Mouse (Mus musculus): Measurements from ENCODE around the gene Rab7b. TPM values are rescaled to one million over a fixed set of nuclear protein-coding genes. Genes with fewer than 3 reads are reported as not detected.
A peak's percentile ranks its signal among the peaks of the same experiment; 100 is the strongest.

Gene Rab7b
- total RNA-seq (2021): 1 to 10 TPM; 4.7 to 5.1 TPM
- long read RNA-seq, experiment 1, full-length matches to known transcripts: 3 of 3 reads
- long read RNA-seq, experiment 1, partial matches to known transcripts: 0 of 3 reads
- long read RNA-seq, experiment 1, other reads (novel, unspliced or antisense): 0 of 3 reads
- long read RNA-seq, experiment 2, full-length matches to known transcripts: 2 of 2 reads
- long read RNA-seq, experiment 2, partial matches to known transcripts: 0 of 2 reads
- long read RNA-seq, experiment 2, other reads (novel, unspliced or antisense): 0 of 2 reads

DNA sequence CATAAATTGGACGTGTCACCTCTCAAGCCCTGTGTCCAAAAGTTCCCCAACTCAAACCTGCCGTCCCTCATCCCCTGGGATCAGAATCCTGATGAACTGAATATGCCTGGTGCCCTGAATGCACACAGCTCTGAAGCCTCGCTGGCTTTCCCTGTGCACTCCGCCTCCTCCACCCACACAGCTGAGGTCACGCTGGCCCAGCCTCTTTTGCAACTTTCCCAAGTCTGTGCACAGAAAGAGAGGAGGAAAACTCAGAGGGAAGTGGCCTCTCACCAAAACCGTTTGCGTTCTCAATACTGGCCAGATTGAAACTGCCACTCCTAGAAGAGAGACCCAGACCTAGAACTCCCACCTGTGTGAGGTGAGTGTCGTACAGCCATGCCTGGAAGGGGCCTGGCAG, at the start of gene Rab7b:
Rab7b (plus strand) TSS at position 221 of the 400 bp plus-strand sequence.
- peak; percentile 78 for DNase-seq

DNA sequence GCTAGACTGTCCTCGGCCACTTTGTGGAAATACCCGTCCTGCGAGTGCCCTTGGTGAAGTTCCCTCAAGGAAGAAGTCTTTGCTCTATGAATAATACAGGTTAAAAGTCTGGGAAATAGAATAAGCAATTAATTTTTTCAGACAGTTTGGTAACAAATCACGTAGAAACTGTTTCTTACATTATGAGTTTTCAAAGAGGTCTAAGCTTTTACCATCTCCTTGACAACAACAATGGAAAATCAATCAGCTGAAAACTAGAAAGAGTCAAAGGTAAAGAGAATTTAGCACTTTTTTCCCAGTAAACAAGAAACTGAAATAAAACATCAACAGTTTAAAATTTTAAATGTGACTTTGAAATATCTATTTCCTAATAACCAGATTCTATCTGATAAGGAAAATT, 48.4 kb upstream of the Rab7b start:
- DNase-seq: no peak

DNA sequence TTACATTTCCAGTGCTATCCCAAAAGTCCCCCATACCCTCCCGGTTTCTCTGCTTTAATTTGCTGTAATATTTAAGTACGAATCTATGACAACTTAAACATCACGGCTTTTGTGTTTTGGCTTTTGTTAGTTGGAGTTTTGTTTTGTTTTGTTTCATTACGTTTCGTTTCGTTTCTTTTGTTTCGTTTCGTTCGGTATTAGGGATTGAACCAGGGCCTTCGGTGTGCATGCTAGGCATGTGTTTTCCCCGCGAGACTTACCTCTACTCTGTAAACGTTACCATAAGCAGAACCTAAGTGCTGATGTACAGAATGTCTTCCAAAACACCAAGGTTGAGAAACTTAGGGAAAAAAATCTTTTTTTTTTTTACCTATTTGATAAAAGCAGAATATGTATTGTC, 46.9 kb upstream of the Rab7b start:
- DNase-seq: no peak

DNA sequence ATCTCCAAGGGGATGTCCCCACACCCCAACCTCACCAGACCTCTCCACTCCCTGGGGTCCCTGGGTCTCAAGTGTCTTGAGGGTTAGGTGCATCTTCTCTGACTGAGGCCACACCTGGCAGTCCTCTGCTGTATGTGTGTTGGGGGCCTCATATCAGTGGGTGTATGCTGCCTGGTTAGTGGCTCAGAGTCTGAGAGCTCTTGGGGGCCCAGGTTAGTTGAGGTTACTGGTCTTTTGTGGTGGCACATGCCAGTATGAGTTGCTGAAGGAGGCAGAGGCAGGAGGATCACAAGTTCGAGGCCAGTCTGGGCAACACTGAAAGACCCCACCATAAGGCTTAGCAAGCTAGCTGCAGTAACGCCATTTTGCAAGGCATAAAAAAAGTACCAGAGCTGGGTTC, 46.2 kb upstream of the Rab7b start:
- no peak for DNase-seq

DNA sequence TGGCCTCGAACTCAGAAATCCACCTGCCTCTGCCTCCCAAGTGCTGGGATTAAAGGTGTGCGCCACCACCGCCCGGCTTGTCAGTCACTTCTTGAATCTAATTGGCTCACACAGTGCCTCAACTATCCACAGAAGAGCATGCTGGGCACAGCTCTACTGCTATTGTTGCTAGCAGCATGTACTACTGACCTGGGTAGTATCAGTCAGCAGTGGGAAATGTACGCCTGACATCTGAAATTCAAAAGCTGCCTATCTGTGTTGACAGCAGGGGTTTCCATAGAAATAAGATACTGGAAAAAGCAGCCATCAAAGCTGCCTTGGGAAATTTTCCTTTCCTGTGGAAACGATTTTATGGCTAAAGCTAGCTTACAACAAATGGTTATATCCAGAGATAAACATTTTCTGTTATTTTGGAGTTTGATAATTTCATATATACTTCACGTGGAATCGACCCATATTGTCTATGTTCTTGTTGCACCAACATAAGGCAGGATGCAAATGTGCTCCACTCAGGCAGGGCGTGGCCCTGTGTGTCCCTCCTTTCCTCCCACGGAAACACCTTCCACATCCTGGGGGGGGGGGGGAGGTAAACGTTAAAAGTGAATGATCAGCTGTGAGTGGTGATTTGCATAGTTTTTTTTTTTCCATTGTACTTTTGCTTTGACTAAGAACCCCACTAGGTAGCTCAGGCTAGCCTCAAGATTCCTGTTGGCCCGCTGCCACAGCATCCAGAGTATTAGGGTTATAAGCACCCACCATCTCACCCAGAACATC, 35.6 kb upstream of the Rab7b start:
- no peak for DNase-seq

DNA sequence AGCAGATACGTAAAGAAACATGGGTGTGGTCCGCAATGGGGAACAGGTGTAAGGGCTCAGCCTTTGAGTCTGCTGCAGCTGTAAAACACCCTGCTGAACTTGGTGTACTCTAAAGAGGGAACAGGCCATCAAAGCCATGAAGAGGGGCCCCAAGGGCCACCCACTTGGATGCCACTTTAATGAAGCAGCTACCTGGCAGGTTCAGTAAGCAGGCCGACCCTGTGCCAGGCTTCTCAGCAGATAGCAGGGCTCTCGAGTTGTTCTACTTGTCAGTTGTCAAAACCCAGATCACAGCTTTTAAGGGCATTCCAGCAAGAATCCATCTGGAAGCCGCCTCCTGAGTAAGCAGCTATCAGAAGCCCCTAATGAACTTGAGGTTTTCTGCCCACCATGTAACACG, 32.9 kb upstream of the Rab7b start:
- DNase-seq: no peak

DNA sequence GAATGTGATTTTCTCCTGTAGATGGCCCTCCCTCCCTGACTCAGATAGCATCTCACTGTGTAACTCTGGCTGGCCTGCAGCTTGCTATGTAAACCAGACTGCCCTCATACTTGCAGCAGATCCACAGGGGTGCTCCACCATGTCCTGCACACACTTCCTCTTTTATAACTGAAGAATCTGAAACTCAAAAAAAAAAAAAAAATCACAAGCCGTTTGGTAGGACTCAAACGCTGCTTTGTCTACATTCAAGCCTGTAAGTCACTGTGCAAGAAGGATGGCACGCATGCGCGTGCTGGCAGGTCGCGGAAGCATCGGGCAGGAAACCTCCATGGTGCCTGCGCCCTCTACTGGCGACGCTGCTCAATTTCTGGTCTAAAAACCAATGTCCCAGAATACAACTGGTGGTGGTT, 30.5 kb upstream of the Rab7b start:
- peak; percentile 93 for DNase-seq

DNA sequence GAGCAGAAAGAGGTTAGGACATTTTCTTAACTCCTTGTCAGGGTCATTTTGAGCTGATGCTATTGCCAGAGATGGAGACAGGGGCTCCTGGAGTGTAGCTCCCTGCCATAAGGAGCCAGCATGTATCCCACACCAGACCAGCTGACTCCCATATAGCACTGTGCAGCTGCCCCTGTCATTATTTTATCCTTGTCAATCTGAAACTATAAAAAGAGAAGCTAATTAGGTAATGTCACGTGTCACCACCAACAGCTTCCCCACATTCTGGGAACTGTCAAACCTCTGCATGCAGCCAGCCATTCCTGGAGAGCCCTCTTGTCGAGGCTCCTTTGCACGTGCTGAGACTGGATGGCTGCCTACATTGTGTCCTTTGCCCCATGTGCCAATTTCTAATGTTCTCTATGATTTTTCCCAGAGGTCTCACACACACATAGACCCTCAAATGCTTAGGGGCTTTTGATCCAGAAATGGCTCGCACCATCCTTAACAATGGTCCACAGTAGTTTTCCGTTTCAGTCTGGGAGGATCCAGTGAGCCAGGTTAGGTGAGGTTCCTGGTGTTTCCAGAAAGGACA, 28.9 kb upstream of the Rab7b start:
- DNase-seq: no peak

DNA sequence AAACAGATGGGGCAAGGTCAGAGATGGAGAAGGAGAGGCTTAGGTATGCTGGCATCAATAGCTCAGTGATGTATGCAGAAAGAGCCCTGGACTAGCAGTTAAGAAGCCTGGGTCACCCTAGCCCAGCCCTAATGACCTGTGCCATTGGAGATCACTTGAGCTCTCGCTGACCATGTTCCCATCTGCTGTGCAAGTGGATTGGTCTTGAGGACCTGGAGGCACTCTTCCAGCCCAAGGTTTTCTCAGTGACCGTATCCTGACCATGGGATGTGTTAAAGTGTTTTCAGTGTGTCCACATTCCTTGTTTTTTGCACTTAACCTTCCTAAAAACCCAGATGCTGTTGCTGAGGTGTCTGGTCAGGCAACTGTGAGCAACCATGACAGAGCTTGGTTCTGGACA, 28.2 kb upstream of the Rab7b start:
- no peak for DNase-seq

DNA sequence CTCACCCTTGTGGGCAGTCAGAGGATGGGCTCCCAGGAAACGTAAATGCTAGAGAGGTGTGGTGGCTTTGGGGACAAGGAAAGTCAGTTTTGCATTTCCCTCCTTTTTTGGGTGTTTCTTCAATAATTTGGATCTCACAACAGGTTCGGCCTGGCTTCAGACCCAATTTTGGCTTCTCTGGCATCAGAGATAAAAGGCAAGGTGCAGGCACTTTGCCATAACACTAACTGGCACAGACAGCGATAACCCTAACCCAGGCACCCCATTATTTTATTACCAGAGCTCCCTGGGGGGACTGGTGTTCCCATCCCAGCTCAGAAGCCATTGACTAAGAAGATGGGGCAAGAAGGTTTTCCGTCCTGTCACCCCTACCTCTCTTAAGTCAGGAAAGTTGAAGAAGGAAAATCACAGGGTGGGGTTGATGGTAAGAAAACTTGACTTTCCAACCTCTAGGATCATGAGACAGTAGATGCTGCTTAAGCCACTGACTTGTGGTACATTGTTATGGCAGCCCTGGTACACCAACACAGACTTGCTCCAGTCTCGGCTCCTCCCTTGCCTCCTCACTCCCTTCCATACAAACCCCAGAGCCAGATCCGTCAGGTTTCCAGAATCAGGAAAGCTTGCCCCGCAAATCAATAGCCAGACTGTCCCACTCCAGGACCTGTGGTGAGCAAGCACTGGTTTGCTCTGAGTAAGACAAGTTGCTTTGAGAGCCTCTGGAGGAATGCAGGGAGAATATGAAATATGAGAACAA, 27.6 kb upstream of the Rab7b start:
- no peak for DNase-seq

DNA sequence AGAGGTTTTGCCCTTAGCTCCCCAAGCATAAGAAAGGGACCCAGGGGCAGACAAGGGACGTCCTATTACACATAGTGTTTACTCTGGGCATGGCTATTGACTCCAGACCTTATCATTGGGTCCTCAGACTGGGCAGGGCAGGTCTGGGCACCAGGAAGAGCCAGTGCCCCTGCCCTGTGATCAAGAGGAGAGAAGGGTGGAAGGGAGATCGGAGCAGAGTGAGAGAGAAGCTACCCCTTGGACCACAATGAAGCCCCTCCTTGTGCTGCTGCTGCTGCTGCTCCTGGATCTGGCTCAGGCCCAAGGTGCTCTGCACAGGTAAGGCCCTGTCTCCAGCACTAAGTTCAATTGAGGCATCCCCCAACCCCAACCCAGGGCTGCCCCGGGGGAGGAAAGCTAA, 26.7 kb upstream of the Rab7b start:
- DNase-seq: no peak

DNA sequence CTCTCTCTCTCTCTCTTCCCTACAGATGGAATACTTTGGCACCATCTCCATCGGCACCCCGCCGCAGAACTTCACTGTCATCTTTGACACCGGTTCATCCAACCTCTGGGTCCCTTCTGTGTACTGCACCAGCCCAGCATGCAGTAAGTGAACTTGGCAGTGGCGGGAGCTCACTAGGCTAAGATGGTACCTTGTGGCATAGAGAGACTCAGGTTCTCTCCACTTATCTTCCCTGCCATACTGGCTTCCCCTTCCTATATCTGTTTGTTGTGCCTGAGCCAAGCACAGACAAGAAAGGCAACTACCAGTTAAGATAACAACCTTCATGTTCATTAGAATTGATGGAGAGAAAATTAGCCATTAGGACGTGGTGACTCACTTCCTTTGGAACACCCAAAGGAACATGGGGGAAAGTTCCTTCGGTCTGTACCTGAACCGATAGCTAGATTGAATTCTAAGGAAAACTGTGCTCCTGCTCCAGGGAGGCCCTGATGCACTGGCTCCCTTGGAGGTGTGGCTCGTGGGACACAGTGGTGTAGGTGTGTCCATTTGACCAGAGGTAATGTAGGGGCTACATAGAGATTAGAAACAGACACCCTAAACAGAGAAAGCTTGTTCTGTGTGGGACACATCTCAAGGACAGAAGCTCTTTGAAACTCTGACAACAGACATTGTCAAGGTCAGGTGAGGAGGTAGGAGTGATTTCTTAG, 25.1 kb upstream of the Rab7b start:
- DNase-seq: no peak

DNA sequence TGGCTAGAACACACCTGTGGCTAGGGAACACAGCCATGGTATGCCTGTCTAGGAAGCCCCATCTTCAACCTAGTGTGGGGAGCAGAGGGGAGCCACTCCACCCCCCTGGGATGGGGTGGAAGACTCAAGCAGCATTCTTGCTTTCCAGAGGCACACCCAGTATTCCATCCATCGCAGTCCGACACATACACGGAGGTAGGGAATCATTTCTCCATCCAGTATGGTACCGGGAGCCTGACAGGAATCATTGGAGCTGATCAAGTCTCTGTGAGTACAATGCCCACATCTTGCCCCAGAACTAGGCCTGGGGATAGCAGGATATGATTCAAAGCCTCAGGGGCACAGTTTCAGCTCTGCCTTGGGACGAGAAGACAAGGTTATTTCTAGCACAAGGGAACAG, 24.4 kb upstream of the Rab7b start:
- no peak for DNase-seq

DNA sequence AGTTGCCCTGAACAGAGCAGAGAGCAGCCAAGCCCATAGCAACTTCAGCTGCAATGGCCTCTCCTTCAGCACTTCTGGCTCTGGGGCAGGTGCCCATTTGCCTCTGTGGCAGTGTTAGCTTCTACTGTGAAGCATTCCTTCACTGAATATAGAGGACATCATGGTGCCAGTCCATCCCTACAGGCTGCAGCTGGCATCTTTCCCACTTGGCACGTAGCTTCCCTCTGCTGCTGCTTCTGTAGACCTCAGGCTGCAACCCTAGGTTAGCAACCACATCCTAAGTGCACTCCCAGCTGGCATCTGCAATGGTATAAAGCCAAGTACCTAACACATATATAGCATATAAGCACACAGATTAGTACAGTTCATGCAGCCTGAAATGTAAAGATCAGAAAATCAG, 22.6 kb upstream of the Rab7b start:
- DNase-seq: peak; percentile 26

DNA sequence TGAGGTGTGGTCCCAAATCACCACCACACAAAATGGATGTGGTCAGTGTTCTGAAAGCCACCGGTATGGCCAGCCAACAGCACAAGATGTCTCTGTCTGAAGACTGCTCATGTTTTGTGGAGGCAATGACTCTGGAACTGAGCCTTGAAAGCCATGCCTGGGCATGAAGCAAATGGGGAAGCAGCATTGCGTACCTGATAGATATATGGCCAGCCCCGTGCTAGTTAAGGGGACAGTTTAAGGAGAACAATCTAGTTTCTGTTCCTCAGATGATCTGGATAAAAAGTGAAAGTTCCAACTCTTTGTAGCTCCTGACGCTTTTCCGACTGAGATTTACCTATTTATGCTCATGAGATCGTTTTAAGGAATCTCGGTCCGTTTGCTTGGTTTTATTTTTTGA, 17.4 kb upstream of the Rab7b start:
- DNase-seq: no peak

DNA sequence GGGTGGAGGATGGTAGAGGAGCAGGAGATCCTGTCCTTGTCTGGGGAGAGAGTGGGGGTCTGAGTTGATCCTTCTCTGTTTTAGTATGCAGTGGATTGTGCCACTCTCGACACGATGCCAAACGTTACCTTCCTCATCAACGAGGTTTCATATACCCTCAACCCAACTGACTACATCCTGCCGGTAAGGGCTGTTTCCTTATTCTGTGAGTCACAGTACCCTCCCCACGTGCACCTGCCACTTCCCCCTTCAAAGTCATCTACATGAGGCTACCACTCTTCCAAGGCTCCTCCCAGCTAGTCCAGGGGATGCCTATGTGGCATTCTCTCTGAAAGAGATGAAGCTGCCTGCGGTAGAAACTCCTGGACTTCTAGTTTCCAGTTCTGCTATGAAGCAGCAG, 16.1 kb upstream of the Rab7b start:
- no peak for DNase-seq

DNA sequence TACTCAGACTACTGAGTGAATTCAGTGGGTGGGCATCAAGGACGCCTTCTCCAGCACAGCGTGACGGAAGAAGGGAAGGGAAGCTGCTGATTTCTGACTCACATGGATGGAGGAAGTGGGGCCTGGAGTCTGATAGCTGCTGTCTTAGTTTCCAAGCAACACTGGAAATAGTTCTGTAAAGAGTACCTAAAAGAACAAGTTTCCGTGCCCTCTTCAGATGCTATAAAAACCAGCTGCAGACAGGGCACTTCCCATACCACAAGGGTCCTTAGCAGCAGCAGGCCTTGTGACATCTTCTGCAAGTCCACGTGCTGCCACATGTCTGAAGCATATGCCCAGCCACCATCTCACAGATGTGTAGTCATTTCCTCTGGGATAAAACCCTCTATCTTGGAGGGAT, 8.9 kb upstream of the Rab7b start:
- no peak for DNase-seq

DNA sequence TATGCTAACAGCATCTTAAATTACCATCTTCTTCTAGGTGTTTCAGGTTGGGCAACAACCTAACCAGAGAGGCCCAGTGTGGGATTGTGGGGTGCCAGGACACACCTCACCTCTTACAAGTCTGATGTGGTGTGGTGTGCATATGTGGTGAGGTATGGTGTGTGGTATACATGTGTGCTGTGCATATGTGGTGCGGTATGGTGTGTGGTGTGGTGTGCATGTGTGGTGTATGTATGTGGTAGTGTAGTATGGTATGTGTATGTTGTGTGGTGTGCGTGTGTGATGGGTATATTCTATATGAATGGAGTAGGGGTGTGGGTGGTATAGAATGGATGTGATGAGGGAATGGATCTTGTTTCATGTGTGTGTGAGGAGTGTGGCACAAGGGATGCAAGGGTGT, 756 bp upstream of the Rab7b start:
- DNase-seq: no peak

DNA sequence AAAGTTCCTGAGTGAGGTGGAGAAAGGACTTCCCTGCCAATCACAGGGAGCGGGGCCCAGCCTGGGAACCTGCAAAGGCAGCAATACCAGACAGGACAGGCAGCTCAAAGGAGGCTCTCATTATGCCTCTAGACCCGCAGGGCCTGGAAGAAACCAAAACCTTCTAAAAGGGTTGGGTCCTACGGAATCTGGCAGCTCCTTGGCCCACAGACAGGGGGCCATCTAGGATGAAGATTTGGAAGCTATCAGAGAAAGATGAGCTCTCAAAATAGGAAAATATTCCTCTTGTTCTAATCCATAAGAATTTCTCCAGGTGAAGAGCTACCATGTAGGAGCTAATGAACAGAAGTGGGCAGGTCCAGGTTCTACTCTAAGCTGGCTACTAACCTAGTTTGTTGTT, 521 bp downstream of the Rab7b start:
- no peak for DNase-seq

DNA sequence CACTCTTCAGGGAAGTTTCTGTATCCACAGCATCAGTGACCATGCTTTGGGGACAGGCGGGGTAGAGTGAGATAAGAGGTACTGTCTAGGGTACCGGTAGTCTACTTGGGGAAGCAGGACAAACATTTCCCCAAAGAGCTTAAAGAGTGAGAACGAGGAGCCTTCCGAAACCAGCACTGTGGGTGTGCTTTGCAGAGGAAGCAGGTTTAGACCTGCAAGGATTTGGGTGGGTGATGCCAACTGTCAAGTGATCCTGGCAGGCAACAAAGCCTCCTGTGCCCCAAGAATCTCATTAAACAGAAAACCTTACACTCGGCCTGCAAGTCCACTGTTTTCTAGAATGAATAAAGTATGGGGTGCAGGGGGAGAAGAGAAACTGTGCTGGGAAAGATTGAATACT, 1.4 kb downstream of the Rab7b start:
- no peak for DNase-seq

DNA sequence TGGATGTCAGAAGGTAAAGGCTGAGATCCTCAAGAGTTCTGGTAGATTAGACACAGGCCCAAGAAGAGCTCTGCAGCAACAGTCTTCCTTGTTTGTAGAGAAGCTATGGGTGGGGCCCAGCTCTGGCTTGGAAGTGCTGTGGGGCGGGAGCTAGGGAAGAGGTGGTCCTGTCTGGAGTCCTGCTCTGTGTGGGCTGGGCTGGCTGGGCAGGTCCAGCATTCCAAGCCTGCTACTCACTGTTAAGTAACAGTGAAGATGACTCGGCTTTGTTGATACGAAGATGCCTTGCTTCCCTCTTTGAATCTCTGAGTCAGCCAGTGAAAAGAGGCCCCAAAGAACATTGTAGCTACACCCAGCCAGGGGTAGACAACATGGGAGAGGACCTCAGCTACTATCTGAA, 1.9 kb downstream of the Rab7b start:
- peak; percentile 45 for DNase-seq

DNA sequence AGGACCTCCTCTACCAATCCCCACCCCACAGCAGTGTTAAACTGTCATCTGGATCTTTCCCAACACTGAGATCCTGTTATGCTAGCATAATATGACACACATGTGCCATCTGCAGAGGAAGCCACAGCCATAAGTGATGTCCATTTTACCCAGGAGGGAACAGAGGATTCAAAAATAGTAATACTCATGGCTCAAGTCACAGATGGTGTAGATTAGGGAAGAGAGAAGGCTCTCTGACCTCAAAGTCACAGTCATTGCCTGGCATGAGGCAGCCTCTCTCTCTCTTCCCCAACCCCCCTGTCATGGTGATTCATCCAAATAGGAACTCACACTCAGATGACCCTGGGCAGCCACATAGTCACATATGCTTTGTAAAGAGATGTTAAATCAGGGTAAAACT, 2.9 kb downstream of the Rab7b start:
- peak; percentile 62 for DNase-seq
